Mouse (Mus musculus): ENCODE data around the gene Babam2. TPM values are rescaled to one million over a fixed set of nuclear protein-coding genes. Genes with fewer than 3 reads are reported as not detected.
"Not testable (repeated sequence)": the region's sequence is repeated elsewhere in the genome, so short reads cannot be mapped to it uniquely, and the experiment has no call there.

Babam2 gene
- polyA plus RNA-seq, 1 experiment = 18.4 TPM

- TF ChIP-seq POLR2A (IDR thresholded peaks at IDR 0.05; ENCODE audit: low read depth, low read length) (no peak), CTCF (IDR thresholded peaks at IDR 0.05; ENCODE audit: extremely low read depth, insufficient read length, insufficient replicate concordance, low read depth, low read length) (no peak)
- peak overlapping the region; percentile 100 for H3K27ac ChIP-seq (ENCODE audit: insufficient read depth, low read depth, low read length)
- WGBS = 29% methylated on average over 6 of the region's 6 CpGs
- H3K36me3 ChIP-seq (ENCODE audit: control insufficient read depth, insufficient read depth, low read length) = no peaks in the 10 kb centered on the region
- H3K4me1 ChIP-seq (ENCODE audit: control insufficient read depth, insufficient read depth, insufficient read length, low read length) = peaks cover 12% of the 10 kb centered on the region; the same call in 1 of the 2 replicates
- no peak overlapping the region for H3K4me3 ChIP-seq (ENCODE audit: low read depth, low read length)
- H3K27me3 ChIP-seq (ENCODE audit: control insufficient read depth, insufficient read depth, low read length) = no peaks in the 10 kb centered on the region
Measured at GRCm38 (mm10) chr5:31968046-31968506, 270.6 kb downstream of the Babam2 start.

GRCm38 (mm10) chr5:31972416-31972815, 274.9 kb downstream of the Babam2 start:
- 88% methylated on average over 1 of the region's 1 CpGs for WGBS
- not testable (repeated sequence) for H3K36me3 ChIP-seq (ENCODE audit: control insufficient read depth, insufficient read depth, low read length); H3K4me3 ChIP-seq (ENCODE audit: low read depth, low read length); H3K27me3 ChIP-seq (ENCODE audit: control insufficient read depth, insufficient read depth, low read length); H3K4me1 ChIP-seq (ENCODE audit: control insufficient read depth, insufficient read depth, insufficient read length, low read length); H3K27ac ChIP-seq (ENCODE audit: insufficient read depth, low read depth, low read length)

GRCm38 (mm10) chr5:31974614-31975168, 277.2 kb downstream of the Babam2 start:
- Histone ChIP-seq H3K27ac (ENCODE audit: insufficient read depth, low read depth, low read length) (no peak overlapping the region), H3K36me3 (ENCODE audit: control insufficient read depth, insufficient read depth, low read length) (no peaks in the 10 kb centered on the region), H3K4me1 (ENCODE audit: control insufficient read depth, insufficient read depth, insufficient read length, low read length) (peaks cover 4% of the 10 kb centered on the region; the same call in 1 of the 2 replicates), H3K4me3 (ENCODE audit: low read depth, low read length) (no peak overlapping the region), H3K27me3 (ENCODE audit: control insufficient read depth, insufficient read depth, low read length) (no peaks in the 10 kb centered on the region)
- WGBS = 41% methylated on average over 3 of the region's 3 CpGs
- TF ChIP-seq CTCF (IDR thresholded peaks at IDR 0.05; ENCODE audit: extremely low read depth, insufficient read length, insufficient replicate concordance, low read depth, low read length) = no peak
- no peak for TF ChIP-seq POLR2A (IDR thresholded peaks at IDR 0.05; ENCODE audit: low read depth, low read length)

GRCm38 (mm10) chr5:31982061-31982460, 284.6 kb downstream of the Babam2 start:
- WGBS = 94% methylated on average over 5 of the region's 5 CpGs
- Histone ChIP-seq H3K4me3 (ENCODE audit: low read depth, low read length) (no peak overlapping the region), H3K27ac (ENCODE audit: insufficient read depth, low read depth, low read length) (no peak overlapping the region), H3K4me1 (ENCODE audit: control insufficient read depth, insufficient read depth, insufficient read length, low read length) (peaks cover 7% of the 10 kb centered on the region), H3K36me3 (ENCODE audit: control insufficient read depth, insufficient read depth, low read length) (no peaks in the 10 kb centered on the region), H3K27me3 (ENCODE audit: control insufficient read depth, insufficient read depth, low read length) (no peaks in the 10 kb centered on the region)
- no peak for TF ChIP-seq CTCF (IDR thresholded peaks at IDR 0.05; ENCODE audit: extremely low read depth, insufficient read length, insufficient replicate concordance, low read depth, low read length)
- TF ChIP-seq POLR2A (IDR thresholded peaks at IDR 0.05; ENCODE audit: low read depth, low read length) = no peak

- H3K4me3 ChIP-seq (ENCODE audit: low read depth, low read length) = no peak overlapping the region
- WGBS = 81% methylated on average over 7 of the region's 7 CpGs
- H3K27ac ChIP-seq (ENCODE audit: insufficient read depth, low read depth, low read length) = no peak overlapping the region
- peaks cover 3% of the 10 kb centered on the region; the same call in 1 of the 2 replicates for H3K4me1 ChIP-seq (ENCODE audit: control insufficient read depth, insufficient read depth, insufficient read length, low read length)
- H3K27me3 ChIP-seq (ENCODE audit: control insufficient read depth, insufficient read depth, low read length) = no peaks in the 10 kb centered on the region
- H3K36me3 ChIP-seq (ENCODE audit: control insufficient read depth, insufficient read depth, low read length) = no peaks in the 10 kb centered on the region
- TF ChIP-seq CTCF (IDR thresholded peaks at IDR 0.05; ENCODE audit: extremely low read depth, insufficient read length, insufficient replicate concordance, low read depth, low read length) = no peak
- no peak for TF ChIP-seq POLR2A (IDR thresholded peaks at IDR 0.05; ENCODE audit: low read depth, low read length)
Measured at GRCm38 (mm10) chr5:31983161-31983560, 285.7 kb downstream of the Babam2 start.

- peaks cover 3% of the 10 kb centered on the region; the same call in 1 of the 2 replicates for H3K4me1 ChIP-seq (ENCODE audit: control insufficient read depth, insufficient read depth, insufficient read length, low read length)
- no peak overlapping the region for H3K27ac ChIP-seq (ENCODE audit: insufficient read depth, low read depth, low read length)
- TF ChIP-seq POLR2A (IDR thresholded peaks at IDR 0.05; ENCODE audit: low read depth, low read length) = no peak
- TF ChIP-seq CTCF (IDR thresholded peaks at IDR 0.05; ENCODE audit: extremely low read depth, insufficient read length, insufficient replicate concordance, low read depth, low read length) = no peak
- no peaks in the 10 kb centered on the region for H3K27me3 ChIP-seq (ENCODE audit: control insufficient read depth, insufficient read depth, low read length)
- no peaks in the 10 kb centered on the region for H3K36me3 ChIP-seq (ENCODE audit: control insufficient read depth, insufficient read depth, low read length)
- 49% methylated on average over 2 of the region's 2 CpGs for WGBS
- no peak overlapping the region for H3K4me3 ChIP-seq (ENCODE audit: low read depth, low read length)
Measured at GRCm38 (mm10) chr5:31983817-31984368, 286.4 kb downstream of the Babam2 start.

GRCm38 (mm10) chr5:31984369-31984961, 287.0 kb downstream of the Babam2 start:
- WGBS = 86% methylated on average over 13 of the region's 13 CpGs
- TF ChIP-seq CTCF (IDR thresholded peaks at IDR 0.05; ENCODE audit: extremely low read depth, insufficient read length, insufficient replicate concordance, low read depth, low read length) (no peak), POLR2A (IDR thresholded peaks at IDR 0.05; ENCODE audit: low read depth, low read length) (no peak)
- H3K4me3 ChIP-seq (ENCODE audit: low read depth, low read length) = no peak overlapping the region
- no peak overlapping the region for H3K27ac ChIP-seq (ENCODE audit: insufficient read depth, low read depth, low read length)
- H3K27me3 ChIP-seq (ENCODE audit: control insufficient read depth, insufficient read depth, low read length) = no peaks in the 10 kb centered on the region
- no peaks in the 10 kb centered on the region for H3K36me3 ChIP-seq (ENCODE audit: control insufficient read depth, insufficient read depth, low read length)
- H3K4me1 ChIP-seq (ENCODE audit: control insufficient read depth, insufficient read depth, insufficient read length, low read length) = peaks cover 3% of the 10 kb centered on the region; the same call in 1 of the 2 replicates

Data from small intestine, adult 2 months (tissue).